Mouse (Mus musculus): ENCODE measurements at regions not wholly inside any gene's neighbourhood (a gene's known extent, or its start where the extent isn't known, plus 50 kb on each side); places are given as distances from the start of the nearest gene placed in this dataset.
"Not testable (repeated sequence)": the region's sequence is repeated elsewhere in the genome, so short reads cannot be mapped to it uniquely, and the experiment has no call there.

DNA sequence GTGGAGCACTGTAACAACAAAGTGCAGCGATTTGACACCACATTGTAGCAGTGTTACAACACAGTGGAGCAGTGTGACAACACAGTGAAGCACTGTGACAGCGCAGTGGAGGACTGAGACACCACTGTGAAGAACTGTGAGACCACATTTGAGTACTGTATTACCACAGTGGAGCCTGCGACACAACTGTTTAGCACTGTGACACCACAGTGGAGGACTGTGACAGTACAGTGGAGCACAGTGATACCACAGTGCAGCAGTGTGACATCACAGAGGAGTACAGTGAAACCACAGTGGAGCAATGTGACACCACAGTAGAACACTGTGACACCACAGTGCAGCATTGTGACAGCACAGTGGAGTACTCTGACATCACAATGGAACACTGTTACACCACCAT, 102.5 kb upstream of the Vmn1r2 start:
- no peak for ATAC-seq
- H3K27ac ChIP-seq, result no peak overlapping the region
- no peak overlapping the region for H3K4me2 ChIP-seq (replicated peaks)
- peaks cover 86% of the 10 kb centered on the region for H3K9me3 ChIP-seq
- no peak overlapping the region for H3K4me3 ChIP-seq (replicated peaks)
- no peak overlapping the region for H3K9ac ChIP-seq (replicated peaks)
- WGBS, result 40% methylated on average over 3 of the region's 3 CpGs
- H3K27me3 ChIP-seq, result no peaks in the 10 kb centered on the region
- no peaks in the 10 kb centered on the region for H3K36me3 ChIP-seq
- H3K4me1 ChIP-seq (replicated peaks), result no peaks in the 10 kb centered on the region

- H3K27me3 ChIP-seq; H3K4me1 ChIP-seq (replicated peaks); H3K27ac ChIP-seq; H3K9ac ChIP-seq (replicated peaks); H3K4me3 ChIP-seq (replicated peaks); ATAC-seq; H3K36me3 ChIP-seq; H3K4me2 ChIP-seq (replicated peaks): not testable (repeated sequence)
- whole genome bisulfite sequencing, result 70% methylated on average over 3 of the region's 3 CpGs
- peaks cover 90% of the 10 kb centered on the region for H3K9me3 ChIP-seq
Measured at GRCm38 (mm10) chr4:3065335-3065734, 101.8 kb upstream of the Vmn1r2 start.

DNA sequence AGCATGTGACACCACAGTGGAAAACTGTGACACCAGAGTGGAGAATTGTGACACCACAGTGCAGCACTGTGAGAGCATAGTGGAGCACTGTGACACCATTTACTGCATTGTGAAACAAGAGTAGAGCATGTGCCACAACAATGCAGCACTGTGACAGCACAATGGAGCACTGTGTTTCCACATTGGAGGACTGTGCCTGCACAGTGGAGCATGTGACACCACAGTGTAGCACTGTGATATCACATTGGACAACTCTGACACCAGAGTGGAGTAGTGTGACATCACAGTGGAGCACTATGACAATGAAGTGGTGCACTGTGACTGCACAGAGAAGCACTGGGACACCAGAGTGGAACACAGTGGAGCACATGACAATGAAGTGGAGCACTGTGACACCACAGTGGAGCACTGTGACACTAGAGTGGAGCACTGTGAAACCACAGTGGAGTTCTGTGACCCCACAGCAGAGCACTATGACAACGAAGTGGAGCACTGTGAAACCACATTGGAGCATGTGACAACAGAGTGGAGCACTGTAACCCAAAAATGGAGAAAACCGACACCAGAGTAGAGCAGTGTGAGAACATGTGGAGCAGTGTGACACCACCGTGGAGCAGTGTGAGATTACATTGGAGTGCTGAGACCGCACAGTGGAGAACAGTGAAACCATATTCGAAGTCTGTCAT, 100.9 kb upstream of the Vmn1r2 start:
- Histone ChIP-seq H3K27me3 (no peaks in the 10 kb centered on the region), H3K4me3 (replicated peaks) (no peak overlapping the region), H3K4me1 (replicated peaks) (no peaks in the 10 kb centered on the region), H3K9me3 (peaks cover 98% of the 10 kb centered on the region), H3K4me2 (replicated peaks) (no peak overlapping the region), H3K9ac (replicated peaks) (no peak overlapping the region), H3K36me3 (no peaks in the 10 kb centered on the region), H3K27ac (no peak overlapping the region)
- no peak for ATAC-seq
- WGBS, result 77% methylated on average over 5 of the region's 5 CpGs

DNA sequence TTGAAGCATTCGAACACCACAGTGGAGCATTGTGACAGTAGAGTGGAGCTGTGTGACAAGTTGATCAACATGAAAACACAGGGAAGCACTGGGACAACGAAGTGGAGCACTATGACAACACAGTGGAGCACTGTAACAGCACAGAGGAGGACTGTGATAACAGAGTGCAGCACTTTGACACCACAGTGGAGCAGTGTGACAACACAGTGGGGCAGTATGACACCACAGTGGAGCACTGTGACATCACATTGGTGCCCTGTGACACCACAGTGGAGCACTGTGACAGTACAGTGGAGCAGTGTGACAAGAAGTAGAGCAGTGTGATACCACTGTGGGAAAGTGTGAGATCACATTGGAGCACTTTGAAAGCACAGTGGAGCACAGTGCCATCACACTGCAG, 99.9 kb upstream of the Vmn1r2 start:
- H3K27ac ChIP-seq, result no peak overlapping the region
- peak; percentile 1; the same call in 1 of the 2 replicates for ATAC-seq
- no peak overlapping the region for H3K4me2 ChIP-seq (replicated peaks)
- H3K4me3 ChIP-seq (replicated peaks), result no peak overlapping the region
- H3K36me3 ChIP-seq, result no peaks in the 10 kb centered on the region
- no peaks in the 10 kb centered on the region for H3K4me1 ChIP-seq (replicated peaks)
- no peaks in the 10 kb centered on the region for H3K27me3 ChIP-seq
- peaks cover 96% of the 10 kb centered on the region for H3K9me3 ChIP-seq
- no peak overlapping the region for H3K9ac ChIP-seq (replicated peaks)
- WGBS, result 53% methylated on average over 2 of the region's 2 CpGs

DNA sequence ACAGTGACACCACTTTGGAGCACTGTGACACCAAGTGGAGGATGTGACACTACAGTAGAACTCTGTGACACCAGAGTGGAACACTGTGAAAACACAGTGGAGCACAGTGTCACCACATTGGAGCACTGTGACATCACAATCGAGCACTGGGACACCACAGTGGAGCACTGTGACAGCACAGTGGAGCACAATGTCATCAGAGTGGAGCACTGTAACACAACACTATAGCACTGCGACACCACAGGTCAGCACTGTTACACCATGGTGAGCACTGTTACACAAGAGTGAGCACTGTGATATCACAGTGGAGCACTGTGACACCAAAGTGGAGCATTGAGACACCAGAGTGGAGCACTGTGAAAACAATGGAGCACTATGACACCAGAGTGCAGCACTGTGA, 99.5 kb upstream of the Vmn1r2 start:
- Histone ChIP-seq H3K4me1 (replicated peaks) (no peaks in the 10 kb centered on the region), H3K4me3 (replicated peaks) (no peak overlapping the region), H3K27ac (no peak overlapping the region), H3K4me2 (replicated peaks) (no peak overlapping the region), H3K36me3 (no peaks in the 10 kb centered on the region), H3K9me3 (peaks cover 96% of the 10 kb centered on the region), H3K27me3 (no peaks in the 10 kb centered on the region), H3K9ac (replicated peaks) (no peak overlapping the region)
- peak; percentile 65 for ATAC-seq
- WGBS, result 33% methylated on average over 2 of the region's 2 CpGs

GRCm38 (mm10) chr4:3068306-3069223, 98.6 kb upstream of the Vmn1r2 start:
- H3K27me3 ChIP-seq, result no peaks in the 10 kb centered on the region
- H3K9me3 ChIP-seq, result peaks cover 88% of the 10 kb centered on the region
- ATAC-seq, result peak; percentile 27; the same call in 1 of the 2 replicates
- H3K9ac ChIP-seq (replicated peaks), result no peak overlapping the region
- 84% methylated on average over 6 of the region's 6 CpGs for WGBS
- no peak overlapping the region for H3K4me2 ChIP-seq (replicated peaks)
- no peak overlapping the region for H3K27ac ChIP-seq
- H3K4me1 ChIP-seq (replicated peaks), result no peaks in the 10 kb centered on the region
- H3K36me3 ChIP-seq, result no peaks in the 10 kb centered on the region
- H3K4me3 ChIP-seq (replicated peaks), result no peak overlapping the region

- H3K4me2 ChIP-seq (replicated peaks), result no peak overlapping the region
- H3K9me3 ChIP-seq, result peaks cover 80% of the 10 kb centered on the region
- WGBS, result 49% methylated on average over 1 of the region's 1 CpGs
- H3K4me1 ChIP-seq (replicated peaks), result no peaks in the 10 kb centered on the region
- peak; percentile 38 for ATAC-seq
- no peaks in the 10 kb centered on the region for H3K27me3 ChIP-seq
- H3K4me3 ChIP-seq (replicated peaks), result no peak overlapping the region
- H3K9ac ChIP-seq (replicated peaks), result no peak overlapping the region
- no peak overlapping the region for H3K27ac ChIP-seq
- H3K36me3 ChIP-seq, result no peaks in the 10 kb centered on the region
Measured at GRCm38 (mm10) chr4:3069341-3069740, 97.8 kb upstream of the Vmn1r2 start.

DNA sequence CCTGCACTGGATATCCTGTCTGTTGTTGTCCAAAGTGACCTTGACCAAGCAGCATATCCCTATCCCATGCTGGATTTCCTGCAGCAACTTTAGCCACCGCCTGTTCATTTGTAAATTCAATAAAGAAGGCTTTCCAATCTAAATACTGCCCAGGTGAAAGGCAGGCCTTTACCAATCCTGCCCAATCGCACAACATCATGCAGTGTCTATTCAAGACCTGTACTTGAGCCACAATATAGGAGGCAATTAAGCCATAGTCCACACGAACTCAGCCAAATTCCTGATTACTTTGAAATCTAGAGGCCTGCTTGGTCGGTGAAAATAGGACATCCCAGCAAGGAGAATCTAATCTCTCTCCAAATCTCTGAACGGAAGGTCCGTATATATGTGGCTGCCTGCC, 95.8 kb upstream of the Vmn1r2 start:
- not testable (repeated sequence) for H3K36me3 ChIP-seq; H3K27ac ChIP-seq; H3K4me1 ChIP-seq (replicated peaks); H3K4me3 ChIP-seq (replicated peaks); H3K9ac ChIP-seq (replicated peaks); H3K27me3 ChIP-seq; H3K4me2 ChIP-seq (replicated peaks); ATAC-seq
- 69% methylated on average over 6 of the region's 6 CpGs for WGBS
- H3K9me3 ChIP-seq, result peaks cover 61% of the 10 kb centered on the region

DNA sequence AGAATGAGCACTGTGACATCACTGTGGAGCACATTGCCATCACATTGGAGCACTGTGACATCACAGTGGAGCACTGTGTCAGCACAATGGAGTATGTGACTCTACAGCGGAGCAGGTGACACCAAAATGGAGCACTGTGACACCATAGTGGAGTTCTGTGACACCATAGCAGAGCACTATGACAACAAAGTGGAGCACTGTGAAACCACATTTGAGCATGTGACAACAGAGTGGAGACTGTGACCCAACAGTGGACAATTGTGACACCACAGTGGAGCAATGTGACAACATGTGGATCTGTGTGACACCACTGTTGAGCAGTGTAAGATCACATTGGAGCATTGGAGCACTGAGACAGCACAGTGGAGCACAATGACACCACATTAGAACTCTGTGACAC, 87.2 kb upstream of the Vmn1r2 start:
- Histone ChIP-seq H3K36me3 (0 out of 2 replicates have a peak, but pooled peaks cover 8% of the 10 kb centered on the region), H3K4me3 (replicated peaks) (no peak overlapping the region), H3K4me2 (replicated peaks) (no peak overlapping the region), H3K27ac (no peak overlapping the region), H3K4me1 (replicated peaks) (no peaks in the 10 kb centered on the region), H3K27me3 (no peaks in the 10 kb centered on the region), H3K9me3 (peaks cover 63% of the 10 kb centered on the region), H3K9ac (replicated peaks) (no peak overlapping the region)
- WGBS, result 87% methylated on average over 1 of the region's 1 CpGs
- ATAC-seq, result no peak

DNA sequence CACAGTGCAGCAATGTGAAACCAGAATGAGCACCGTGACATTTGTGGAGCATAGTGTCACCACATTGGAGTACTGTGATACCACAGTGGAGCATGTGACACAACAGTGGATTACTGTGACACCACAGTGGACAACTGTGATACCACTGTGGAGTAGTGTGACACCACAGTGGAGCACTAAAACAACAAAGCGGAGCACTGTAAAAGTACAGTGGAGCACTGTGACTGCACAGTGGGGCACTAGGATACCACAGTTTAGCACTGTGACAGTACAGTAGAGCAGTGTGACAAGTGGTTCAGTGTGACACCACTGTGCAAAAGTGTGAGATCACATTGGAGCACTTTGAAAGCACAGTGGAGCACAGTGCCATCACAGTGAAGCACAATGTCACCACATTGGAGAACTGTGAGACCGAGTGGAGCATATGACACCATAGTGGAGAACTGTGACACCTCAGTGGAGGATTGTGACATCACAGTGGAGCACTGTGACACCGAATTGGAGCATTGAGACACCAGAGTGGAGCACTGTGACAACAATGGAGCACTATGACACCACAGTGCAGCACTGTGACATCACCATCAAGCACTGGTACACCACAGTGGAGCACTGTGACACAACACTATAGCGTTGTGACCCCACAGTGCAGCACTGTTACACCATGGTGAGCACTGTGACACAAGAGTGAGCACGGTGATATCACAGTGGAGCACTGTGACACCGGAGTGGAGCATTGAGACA, 86.6 kb upstream of the Vmn1r2 start:
- H3K9ac ChIP-seq (replicated peaks), result no peak overlapping the region
- H3K4me3 ChIP-seq (replicated peaks), result no peak overlapping the region

DNA sequence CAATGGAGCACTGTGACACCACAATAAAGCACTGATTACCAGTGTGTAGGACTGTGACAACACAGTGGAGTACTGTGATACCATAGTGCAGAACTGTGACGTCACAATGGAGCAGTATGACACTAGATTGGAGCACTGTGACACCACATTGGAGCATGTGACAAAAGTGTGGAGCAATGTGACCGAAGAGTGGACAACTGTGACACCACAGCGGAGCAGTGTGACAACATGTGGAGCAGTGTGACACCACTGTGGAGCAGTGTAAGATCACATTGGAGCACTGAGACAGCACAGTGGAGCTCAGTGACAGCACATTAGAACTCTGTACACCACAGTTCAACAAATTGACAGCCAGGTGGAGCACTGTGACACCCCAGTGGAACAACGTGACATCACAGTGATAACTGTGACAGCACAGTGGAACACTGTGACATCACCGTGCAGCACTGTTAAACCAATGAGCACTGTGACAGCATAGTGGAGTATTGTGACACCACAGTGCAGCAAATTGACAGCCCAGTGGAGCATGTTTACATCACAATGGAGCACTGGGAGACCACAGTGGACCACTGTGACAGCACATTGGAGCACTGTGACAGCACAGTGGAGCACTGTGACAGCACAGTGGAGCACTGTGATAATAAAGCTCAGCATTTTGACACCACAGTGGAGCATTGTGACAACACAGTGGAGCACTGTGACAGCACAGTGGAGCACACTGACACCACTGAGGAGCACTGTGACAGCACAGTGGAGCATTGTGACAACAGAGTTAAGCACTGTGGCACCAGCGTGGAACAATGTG, 85.8 kb upstream of the Vmn1r2 start:
- ATAC-seq, result peak; percentile 50
- no peak overlapping the region for H3K9ac ChIP-seq (replicated peaks)
- no peaks in the 10 kb centered on the region for H3K27me3 ChIP-seq
- H3K27ac ChIP-seq, result no peak overlapping the region
- peaks cover 78% of the 10 kb centered on the region for H3K9me3 ChIP-seq
- H3K4me1 ChIP-seq (replicated peaks), result no peaks in the 10 kb centered on the region
- no peak overlapping the region for H3K4me3 ChIP-seq (replicated peaks)
- H3K36me3 ChIP-seq, result 0 out of 2 replicates have a peak, but pooled peaks cover 8% of the 10 kb centered on the region
- no peak overlapping the region for H3K4me2 ChIP-seq (replicated peaks)
- WGBS, result 58% methylated on average over 6 of the region's 6 CpGs

More for the DNA sequence above, 86.6 kb upstream of the Vmn1r2 start:
- Histone ChIP-seq H3K27me3 (no peaks in the 10 kb centered on the region), H3K36me3 (0 out of 2 replicates have a peak, but pooled peaks cover 8% of the 10 kb centered on the region), H3K27ac (no peak overlapping the region), H3K4me2 (replicated peaks) (no peak overlapping the region), H3K4me1 (replicated peaks) (no peaks in the 10 kb centered on the region), H3K9me3 (peaks cover 70% of the 10 kb centered on the region)
- peak; percentile 24 for ATAC-seq
- 63% methylated on average over 7 of the region's 7 CpGs for WGBS
